Mouse (Mus musculus): ENCODE data around the gene Flywch1. TPM values are rescaled to one million over a fixed set of nuclear protein-coding genes. Genes with fewer than 3 reads are reported as not detected.
A peak's percentile ranks its signal among the peaks of the same experiment; 100 is the strongest.

Gene Flywch1
- total and polyA plus RNA-seq, 3 experiments: 25.9 to 40.1 (median 39.4) TPM

- Histone ChIP-seq H3K36me3 (ENCODE audit: control insufficient read depth, insufficient read depth, low read length) (no peaks in the 10 kb centered on the region), H3K27ac (peak overlapping the region; percentile 86), H3K4me1 (ENCODE audit: control insufficient read depth, insufficient read depth, low read length) (peaks cover 4% of the 10 kb centered on the region; the same call in 1 of the 2 replicates), H3K4me3 (peak overlapping the region; percentile 45), H3K9ac (ENCODE audit: low read depth, low read length) (peak overlapping the region; percentile 50), H3K79me2 (replicated peaks; ENCODE audit: control insufficient read depth, insufficient read depth, low read length) (no peaks in the 10 kb centered on the region), H3K27me3 (ENCODE audit: control insufficient read depth, insufficient read depth, low read length) (peaks cover 10% of the 10 kb centered on the region)
- WGBS: 17% methylated on average over 10 of the region's 10 CpGs
- DNase-seq: peak; percentile 67 to 76
- intact Hi-C loops (cut with DNase I): loop anchor here (2.0 to 5.0 kb wide), 6 partner anchors 22 to 212 kb away; partner anchors contain the start of genes Flywch1, Flywch2 and Prss41
- TF ChIP-seq EP300 (IDR thresholded peaks at IDR 0.05; ENCODE audit: insufficient read depth, low read depth, low read length): peak; percentile 40; the same call in 1 of the 2 replicates
- TF ChIP-seq POLR2A (IDR thresholded peaks at IDR 0.05; ENCODE audit: insufficient read depth, low read depth, low read length): peak; percentile 47; the same call in 1 of the 2 replicates
- peak; percentile 98 for TF ChIP-seq CTCF (IDR thresholded peaks at IDR 0.05)
Observed at GRCm38 (mm10) chr17:23748631-23749391, 22.6 kb downstream of the Flywch1 start.

- TF ChIP-seq CTCF (IDR thresholded peaks at IDR 0.05) (no peak), EP300 (IDR thresholded peaks at IDR 0.05; ENCODE audit: insufficient read depth, low read depth, low read length) (no peak), POLR2A (IDR thresholded peaks at IDR 0.05; ENCODE audit: insufficient read depth, low read depth, low read length) (no peak)
- no peak overlapping the region for H3K4me3 ChIP-seq
- H3K4me1 ChIP-seq (ENCODE audit: control insufficient read depth, insufficient read depth, low read length): peaks cover 4% of the 10 kb centered on the region; the same call in 1 of the 2 replicates
- intact Hi-C loops (cut with DNase I): loop anchor here (2.0 to 5.0 kb wide), 6 partner anchors 23 to 213 kb away; partner anchors contain the start of genes Flywch1, Flywch2 and Prss41
- H3K36me3 ChIP-seq (ENCODE audit: control insufficient read depth, insufficient read depth, low read length): no peaks in the 10 kb centered on the region
- DNase-seq: no peak
- peaks cover 10% of the 10 kb centered on the region for H3K27me3 ChIP-seq (ENCODE audit: control insufficient read depth, insufficient read depth, low read length)
- 27% methylated on average over 6 of the region's 6 CpGs for WGBS
- no peak overlapping the region for H3K9ac ChIP-seq (ENCODE audit: low read depth, low read length)
- no peak overlapping the region for H3K27ac ChIP-seq
- H3K79me2 ChIP-seq (replicated peaks; ENCODE audit: control insufficient read depth, insufficient read depth, low read length): no peaks in the 10 kb centered on the region
Observed at GRCm38 (mm10) chr17:23748026-23748425, 23.4 kb downstream of the Flywch1 start.

- Histone ChIP-seq H3K36me3 (ENCODE audit: control insufficient read depth, insufficient read depth, low read length) (no peaks in the 10 kb centered on the region), H3K4me1 (ENCODE audit: control insufficient read depth, insufficient read depth, low read length) (peaks cover 4% of the 10 kb centered on the region; the same call in 1 of the 2 replicates), H3K79me2 (replicated peaks; ENCODE audit: control insufficient read depth, insufficient read depth, low read length) (no peaks in the 10 kb centered on the region), H3K27me3 (ENCODE audit: control insufficient read depth, insufficient read depth, low read length) (peaks cover 11% of the 10 kb centered on the region), H3K4me3 (no peak overlapping the region), H3K27ac (no peak overlapping the region), H3K9ac (ENCODE audit: low read depth, low read length) (no peak overlapping the region)
- no peak for TF ChIP-seq POLR2A (IDR thresholded peaks at IDR 0.05; ENCODE audit: insufficient read depth, low read depth, low read length)
- no peak for TF ChIP-seq EP300 (IDR thresholded peaks at IDR 0.05; ENCODE audit: insufficient read depth, low read depth, low read length)
- no peak for TF ChIP-seq CTCF (IDR thresholded peaks at IDR 0.05)
- intact Hi-C loops (cut with DNase I): loop anchor here (5.0 kb wide), 1 partner anchor 40 kb away; the partner anchor contains the start of gene Flywch2
- WGBS: 84% methylated on average over 3 of the region's 3 CpGs
- DNase-seq: no peak
Observed at GRCm38 (mm10) chr17:23747471-23747870, 23.9 kb downstream of the Flywch1 start.

GRCm38 (mm10) chr17:23746767-23747166 lies 24.6 kb downstream of the Flywch1 start:
- TF ChIP-seq CTCF (IDR thresholded peaks at IDR 0.05): no peak
- no peak for TF ChIP-seq EP300 (IDR thresholded peaks at IDR 0.05; ENCODE audit: insufficient read depth, low read depth, low read length)
- no peak for TF ChIP-seq POLR2A (IDR thresholded peaks at IDR 0.05; ENCODE audit: insufficient read depth, low read depth, low read length)
- Histone ChIP-seq H3K4me3 (no peak overlapping the region), H3K79me2 (replicated peaks; ENCODE audit: control insufficient read depth, insufficient read depth, low read length) (no peaks in the 10 kb centered on the region), H3K27me3 (ENCODE audit: control insufficient read depth, insufficient read depth, low read length) (peaks cover 13% of the 10 kb centered on the region), H3K9ac (ENCODE audit: low read depth, low read length) (no peak overlapping the region), H3K27ac (no peak overlapping the region), H3K4me1 (ENCODE audit: control insufficient read depth, insufficient read depth, low read length) (peaks cover 4% of the 10 kb centered on the region; the same call in 1 of the 2 replicates), H3K36me3 (ENCODE audit: control insufficient read depth, insufficient read depth, low read length) (no peaks in the 10 kb centered on the region)
- WGBS: 83% methylated on average over 3 of the region's 3 CpGs
- DNase-seq: no peak
- intact Hi-C loops (cut with DNase I): loop anchor here (5.0 kb wide), 1 partner anchor 41 kb away; the partner anchor contains the start of gene Flywch2

GRCm38 (mm10) chr17:23746311-23746710 lies 25.1 kb downstream of the Flywch1 start:
- no peaks in the 10 kb centered on the region for H3K36me3 ChIP-seq (ENCODE audit: control insufficient read depth, insufficient read depth, low read length)
- TF ChIP-seq POLR2A (IDR thresholded peaks at IDR 0.05; ENCODE audit: insufficient read depth, low read depth, low read length) (no peak), EP300 (IDR thresholded peaks at IDR 0.05; ENCODE audit: insufficient read depth, low read depth, low read length) (no peak), CTCF (IDR thresholded peaks at IDR 0.05) (peak; percentile 32)
- no peak overlapping the region for H3K4me3 ChIP-seq
- H3K27me3 ChIP-seq (ENCODE audit: control insufficient read depth, insufficient read depth, low read length): peaks cover 13% of the 10 kb centered on the region
- DNase-seq: no peak
- WGBS: 17% methylated on average over 12 of the region's 12 CpGs
- H3K9ac ChIP-seq (ENCODE audit: low read depth, low read length): no peak overlapping the region
- no peak overlapping the region for H3K27ac ChIP-seq
- H3K4me1 ChIP-seq (ENCODE audit: control insufficient read depth, insufficient read depth, low read length): peaks cover 4% of the 10 kb centered on the region; the same call in 1 of the 2 replicates
- intact Hi-C loops (cut with DNase I): loop anchor here (5.0 kb wide), 1 partner anchor 41 kb away; the partner anchor contains the start of gene Flywch2
- no peaks in the 10 kb centered on the region for H3K79me2 ChIP-seq (replicated peaks; ENCODE audit: control insufficient read depth, insufficient read depth, low read length)

Measured in heart, adult 2 months (tissue).